Mouse (Mus musculus) midbrain, embryonic 14.5 days (tissue): ENCODE measurements around the gene Pus7l. TPM values are rescaled to one million over a fixed set of nuclear protein-coding genes. Genes with fewer than 3 reads are reported as not detected.
"Not testable (repeated sequence)": the region's sequence is repeated elsewhere in the genome, so short reads cannot be mapped to it uniquely, and the experiment has no call there.

Experiments used
- ATAC-seq: fragments of 200-750 bp; cut with Nextera tagmentation; 2 replicates; pipeline ENCODE4 v1.8.0; 2017; ENCODE audit warnings: moderate number of reproducible peaks, moderate library complexity; ENCODE audit not compliant: low FRiP score, low TSS enrichment
- DNase-seq: peaks from one replicate; pipeline ENCODE4 v3.0.0-alpha.2; 2015
- H3K27ac ChIP-seq: fragments of 300-500 bp; sonication (generic); replicated peaks from 2 replicates; pipeline ENCODE4 v1.5.1; 2014; ENCODE audit warnings: mild to moderate bottlenecking, low read depth, low read length, moderate library complexity
- H3K27me3 ChIP-seq: fragments of 300-500 bp; sonication (generic); 2 replicates; pipeline ENCODE4 v1.6.1; 2014; ENCODE audit warnings: low read length, control low read depth, mixed read lengths; ENCODE audit not compliant: control insufficient read depth, insufficient read depth
- H3K36me3 ChIP-seq: fragments of 300-500 bp; sonication (generic); 2 replicates; pipeline ENCODE4 v1.6.1; 2014; ENCODE audit warnings: low read length, control low read depth; ENCODE audit not compliant: control insufficient read depth, insufficient read depth
- H3K4me1 ChIP-seq: fragments of 300-500 bp; sonication (generic); 2 replicates; pipeline ENCODE4 v1.6.1; 2014; ENCODE audit warnings: mild to moderate bottlenecking, antibody characterized with exemption, low read length, control low read depth; ENCODE audit not compliant: control insufficient read depth, insufficient read depth
- H3K4me2 ChIP-seq: fragments of 300-500 bp; sonication (generic); 2 replicates; pipeline ENCODE4 v1.6.1; 2014; ENCODE audit warnings: mild to moderate bottlenecking, low read length, moderate library complexity
- H3K4me3 ChIP-seq: fragments of 300-500 bp; sonication (generic); replicated peaks from 2 replicates; pipeline ENCODE4 v1.5.1; 2014; ENCODE audit warnings: low read depth, low read length
- H3K9ac ChIP-seq: fragments of 300-500 bp; sonication (generic); replicated peaks from 2 replicates; pipeline ENCODE4 v1.6.1; 2014; ENCODE audit warnings: mild to moderate bottlenecking, low read length, moderate library complexity
- H3K9me3 ChIP-seq: fragments of 300-500 bp; sonication (generic); 2 replicates; pipeline ENCODE4 v1.6.1; 2016; ENCODE audit warnings: low read length, control low read depth, mixed read lengths; ENCODE audit not compliant: control insufficient read depth
- WGBS: fragments of 180-500 bp; shearing (Covaris S2); extraction: QIAGEN DNeasy Blood & Tissue Kit; methylation state at CpG from one replicate; pipeline ENCODE4 v1.1.7; 2014; 5-methylcytosine and 5-hydroxymethylcytosine counted together
- polyA plus RNA-seq: library from polyadenylated mRNA; unstranded; fragments of >200 nt; fragmentation: Nextera tagmentation; extraction: Ambion mirVana; gene quantifications from 2 replicates; pipeline ENCODE4 v1.2.1, GENCODE M21; 2014

Pus7l gene
- polyA plus RNA-seq, 1 experiment from 2014 or later, result 7.0 TPM

- Histone ChIP-seq H3K36me3 (no peaks in the 10 kb centered on the region), H3K4me3 (no peak overlapping the region), H3K4me2 (no peak overlapping the region), H3K9me3 (peaks cover 3% of the 10 kb centered on the region; the same call in 1 of the 2 replicates), H3K27ac (no peak overlapping the region), H3K4me1 (no peaks in the 10 kb centered on the region), H3K9ac (no peak overlapping the region), H3K27me3 (no peaks in the 10 kb centered on the region)
- 82% methylated on average over 1 of the region's 1 CpGs for WGBS
- no peak for DNase-seq
- no peak for ATAC-seq
These were observed 44.1 kb downstream of the Pus7l start for GRCm38 (mm10) chr15:94499260-94499659.

DNA sequence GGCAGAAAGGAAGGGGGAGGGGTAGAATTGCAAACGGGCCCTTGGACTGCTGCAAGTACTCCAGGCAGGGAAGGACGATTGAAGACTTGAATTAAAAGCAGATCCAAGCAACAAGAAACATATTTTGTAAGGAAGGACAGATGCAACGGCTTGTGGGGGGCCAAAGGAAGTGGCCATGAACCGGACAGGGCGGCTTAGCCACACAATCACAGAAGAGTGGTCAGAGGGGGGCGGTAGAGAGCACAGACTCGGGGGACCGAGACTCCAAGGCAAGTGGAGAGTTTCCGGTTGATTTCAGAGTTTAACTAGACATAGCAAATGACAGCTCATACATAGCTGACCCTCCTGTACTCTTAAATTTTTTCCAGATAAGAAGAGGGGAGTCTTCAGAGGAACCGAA, 47.4 kb downstream of the Pus7l start:
- H3K4me1 ChIP-seq, result no peaks in the 10 kb centered on the region
- no peak overlapping the region for H3K4me2 ChIP-seq
- 72% methylated on average over 10 of the region's 10 CpGs for WGBS
- no peak overlapping the region for H3K9ac ChIP-seq
- ATAC-seq (no peak), DNase-seq (no peak)
- H3K27ac ChIP-seq, result no peak overlapping the region
- H3K36me3 ChIP-seq, result no peaks in the 10 kb centered on the region
- peaks cover 5% of the 10 kb centered on the region; the same call in 1 of the 2 replicates for H3K9me3 ChIP-seq
- no peaks in the 10 kb centered on the region for H3K27me3 ChIP-seq
- H3K4me3 ChIP-seq, result no peak overlapping the region

DNA sequence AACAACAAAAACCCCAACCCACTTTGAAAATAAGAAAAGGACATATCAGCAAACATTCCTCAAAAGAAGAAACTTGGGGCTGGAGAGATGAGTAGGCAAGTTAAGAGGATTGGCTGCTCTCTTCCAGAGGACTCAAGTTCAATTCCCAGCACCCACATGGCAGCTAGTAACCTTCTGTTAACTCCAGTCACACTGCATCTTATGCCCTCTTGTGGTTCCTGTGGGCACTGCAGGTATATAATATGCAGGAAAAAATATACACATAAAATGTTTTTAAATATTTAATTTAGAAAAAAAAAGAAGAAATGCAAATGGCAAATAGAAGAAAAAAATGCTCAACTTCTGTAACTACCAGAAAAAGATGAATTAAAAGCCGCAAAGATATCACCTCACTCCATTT, 48.9 kb downstream of the Pus7l start:
- H3K4me1 ChIP-seq, result no peaks in the 10 kb centered on the region
- H3K4me2 ChIP-seq, result no peak overlapping the region
- H3K27me3 ChIP-seq, result no peaks in the 10 kb centered on the region
- H3K9ac ChIP-seq, result no peak overlapping the region
- WGBS, result 98% methylated on average over 1 of the region's 1 CpGs
- DNase-seq (no peak), ATAC-seq (no peak)
- peaks cover 5% of the 10 kb centered on the region; the same call in 1 of the 2 replicates for H3K9me3 ChIP-seq
- H3K36me3 ChIP-seq, result no peaks in the 10 kb centered on the region
- no peak overlapping the region for H3K4me3 ChIP-seq
- H3K27ac ChIP-seq, result no peak overlapping the region

DNA sequence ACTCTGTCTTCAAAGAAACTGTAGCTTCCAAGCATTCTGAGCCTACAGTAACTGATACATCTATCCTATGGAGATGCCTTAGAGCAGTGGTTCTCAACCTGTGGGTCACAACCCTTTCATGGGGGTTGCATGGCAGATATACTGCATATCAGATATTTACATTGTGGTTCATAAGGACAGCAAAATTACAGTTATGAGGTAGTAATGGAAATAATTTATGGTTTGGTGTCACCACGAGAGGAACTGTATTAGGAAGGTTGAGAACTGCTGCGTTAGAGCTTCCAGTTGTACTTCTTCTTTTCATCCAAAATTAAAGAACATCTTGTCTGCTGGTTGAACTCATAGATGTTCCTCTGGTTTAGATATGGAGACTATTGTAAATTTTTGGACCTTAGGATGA, 53.9 kb downstream of the Pus7l start:
- H3K9me3 ChIP-seq, result peaks cover 3% of the 10 kb centered on the region; the same call in 1 of the 2 replicates
- no peaks in the 10 kb centered on the region for H3K36me3 ChIP-seq
- H3K27ac ChIP-seq, result no peak overlapping the region
- no peak overlapping the region for H3K4me2 ChIP-seq
- H3K27me3 ChIP-seq, result no peaks in the 10 kb centered on the region
- DNase-seq, result no peak
- no peak overlapping the region for H3K4me3 ChIP-seq
- H3K4me1 ChIP-seq, result no peaks in the 10 kb centered on the region
- no peak for ATAC-seq
- no peak overlapping the region for H3K9ac ChIP-seq
- WGBS, result 93% methylated on average over 2 of the region's 2 CpGs

GRCm38 (mm10) chr15:94488028-94488427, 55.3 kb downstream of the Pus7l start:
- H3K9ac ChIP-seq, H3K36me3 ChIP-seq, H3K4me3 ChIP-seq, H3K4me2 ChIP-seq, H3K4me1 ChIP-seq, H3K27ac ChIP-seq, H3K9me3 ChIP-seq, DNase-seq, H3K27me3 ChIP-seq, ATAC-seq: not testable (repeated sequence)
- 91% methylated on average over 2 of the region's 2 CpGs for WGBS

- no peak for DNase-seq
- Histone ChIP-seq H3K9me3 (no peaks in the 10 kb centered on the region), H3K4me2 (no peak overlapping the region), H3K9ac (no peak overlapping the region), H3K36me3 (no peaks in the 10 kb centered on the region), H3K27me3 (no peaks in the 10 kb centered on the region), H3K27ac (no peak overlapping the region), H3K4me1 (peaks cover 14% of the 10 kb centered on the region), H3K4me3 (no peak overlapping the region)
- no peak for ATAC-seq
- 92% methylated on average over 2 of the region's 2 CpGs for WGBS
These were observed 60.8 kb downstream of the Pus7l start for GRCm38 (mm10) chr15:94482555-94482954.

GRCm38 (mm10) chr15:94480792-94481191, 62.6 kb downstream of the Pus7l start:
- no peaks in the 10 kb centered on the region for H3K36me3 ChIP-seq
- H3K4me3 ChIP-seq, result no peak overlapping the region
- H3K4me1 ChIP-seq, result peaks cover 17% of the 10 kb centered on the region
- no peak overlapping the region for H3K4me2 ChIP-seq
- H3K9ac ChIP-seq, result no peak overlapping the region
- 95% methylated on average over 4 of the region's 4 CpGs for WGBS
- DNase-seq (no peak), ATAC-seq (no peak)
- no peaks in the 10 kb centered on the region for H3K9me3 ChIP-seq
- H3K27ac ChIP-seq, result no peak overlapping the region
- H3K27me3 ChIP-seq, result no peaks in the 10 kb centered on the region

GRCm38 (mm10) chr15:94480248-94480647, 63.1 kb downstream of the Pus7l start:
- Histone ChIP-seq H3K27ac (no peak overlapping the region), H3K27me3 (no peaks in the 10 kb centered on the region), H3K4me2 (no peak overlapping the region), H3K9ac (no peak overlapping the region), H3K4me3 (no peak overlapping the region), H3K36me3 (no peaks in the 10 kb centered on the region), H3K4me1 (peaks cover 17% of the 10 kb centered on the region), H3K9me3 (no peaks in the 10 kb centered on the region)
- WGBS, result 93% methylated on average over 5 of the region's 5 CpGs
- DNase-seq (no peak), ATAC-seq (no peak)

- no peak overlapping the region for H3K4me3 ChIP-seq
- no peak overlapping the region for H3K27ac ChIP-seq
- ATAC-seq (no peak), DNase-seq (peak; percentile 37)
- H3K9ac ChIP-seq, result no peak overlapping the region
- no peaks in the 10 kb centered on the region for H3K9me3 ChIP-seq
- H3K36me3 ChIP-seq, result no peaks in the 10 kb centered on the region
- WGBS, result 68% methylated on average over 3 of the region's 3 CpGs
- H3K4me1 ChIP-seq, result peaks cover 17% of the 10 kb centered on the region
- H3K27me3 ChIP-seq, result no peaks in the 10 kb centered on the region
- H3K4me2 ChIP-seq, result no peak overlapping the region
These were observed 63.7 kb downstream of the Pus7l start for GRCm38 (mm10) chr15:94479513-94480136.
